Mouse (Mus musculus) left cerebral cortex, adult 11 months (tissue): ENCODE data around the gene Smn1.
"Not testable (repeated sequence)": the region's sequence is repeated elsewhere in the genome, so short reads cannot be mapped to it uniquely, and the experiment has no call there.

Source experiments
- DNase-seq: peaks from one replicate; pipeline ENCODE4 v3.0.0; 2022; ENCODE audit warnings: low spot score

Gene Smn1

GRCm38 (mm10) chr13:100124423-100125257, at the start of gene Smn1:
Gene Smn1, plus strand, starts transcription at chr13:100124852.
- peak; percentile 89 for DNase-seq

- DNase-seq: no peak
Measured at GRCm38 (mm10) chr13:100098808-100099207, 25.8 kb upstream of the Smn1 start.

GRCm38 (mm10) chr13:100103052-100103658, 21.5 kb upstream of the Smn1 start:
- DNase-seq: no peak

GRCm38 (mm10) chr13:100103748-100104254, 20.9 kb upstream of the Smn1 start, which contains the start of gene Bdp1:
Gene Bdp1, minus strand, starts transcription at chr13:100104070.
- peak; percentile 86 for DNase-seq

GRCm38 (mm10) chr13:100107652-100108472, 16.8 kb upstream of the Smn1 start, which contains the start of gene Serf1:
Gene Serf1, plus strand, starts transcription at chr13:100108012.
- DNase-seq: peak; percentile 55

GRCm38 (mm10) chr13:100112218-100112972, 12.3 kb upstream of the Smn1 start:
- DNase-seq: no peak

GRCm38 (mm10) chr13:100123970-100124369, 682 bp upstream of the Smn1 start:
- no peak for DNase-seq

- DNase-seq: no peak
Measured at GRCm38 (mm10) chr13:100125258-100125643, 599 bp downstream of the Smn1 start.

GRCm38 (mm10) chr13:100141646-100142314, 17.1 kb downstream of the Smn1 start:
- DNase-seq: no peak

GRCm38 (mm10) chr13:100152659-100153058, 28.0 kb downstream of the Smn1 start:
- DNase-seq: no peak

GRCm38 (mm10) chr13:100156624-100157023, 32.0 kb downstream of the Smn1 start:
- DNase-seq: no peak

- DNase-seq: not testable (repeated sequence)
Measured at GRCm38 (mm10) chr13:100161171-100161870, 36.7 kb downstream of the Smn1 start.

GRCm38 (mm10) chr13:100162467-100162866, 37.8 kb downstream of the Smn1 start:
- DNase-seq: not testable (repeated sequence)

- not testable (repeated sequence) for DNase-seq
Measured at GRCm38 (mm10) chr13:100166378-100166777, 41.7 kb downstream of the Smn1 start.

- not testable (repeated sequence) for DNase-seq
Measured at GRCm38 (mm10) chr13:100174360-100174759, 49.7 kb downstream of the Smn1 start.

GRCm38 (mm10) chr13:100183111-100183510, 58.5 kb downstream of the Smn1 start:
- DNase-seq: not testable (repeated sequence)
